Mouse (Mus musculus): ENCODE results near the gene Bglap3. TPM values are rescaled to one million over a fixed set of nuclear protein-coding genes. Genes with fewer than 3 reads are reported as not detected.
A peak's percentile ranks its signal among the peaks of the same experiment; 100 is the strongest.

Bglap3 gene
- polyA plus RNA-seq, 1 experiment from 2014 or later: 0.28 TPM

- no peaks in the 10 kb centered on the region for H3K9me3 ChIP-seq (ENCODE audit: control insufficient read depth, low read length)
- no peak overlapping the region for H3K9ac ChIP-seq (replicated peaks; ENCODE audit: low read depth, low read length)
- H3K4me1 ChIP-seq (ENCODE audit: control insufficient read depth, insufficient read depth, low read length): no peaks in the 10 kb centered on the region
- H3K27ac ChIP-seq (ENCODE audit: low read depth, low read length): no peak overlapping the region
- no peak for ATAC-seq (ENCODE audit: low read depth)
- H3K36me3 ChIP-seq (ENCODE audit: control insufficient read depth, insufficient read depth, low read length): peaks cover 95% of the 10 kb centered on the region
- 91% methylated on average over 13 of the region's 13 CpGs for WGBS
- H3K4me2 ChIP-seq (ENCODE audit: low read depth, low read length): no peak overlapping the region
- H3K4me3 ChIP-seq (ENCODE audit: low read depth, low read length): no peak overlapping the region
- no peaks in the 10 kb centered on the region for H3K27me3 ChIP-seq (ENCODE audit: control insufficient read depth, insufficient read depth, low read length)
Observed at GRCm38 (mm10) chr3:88350732-88351131, 21.8 kb downstream of the Bglap3 start.

- 81% methylated on average over 3 of the region's 3 CpGs for WGBS
- H3K4me3 ChIP-seq (ENCODE audit: low read depth, low read length): no peak overlapping the region
- H3K27me3 ChIP-seq (ENCODE audit: control insufficient read depth, insufficient read depth, low read length): no peaks in the 10 kb centered on the region
- ATAC-seq (ENCODE audit: low read depth): no peak
- no peaks in the 10 kb centered on the region for H3K9me3 ChIP-seq (ENCODE audit: control insufficient read depth, low read length)
- no peak overlapping the region for H3K27ac ChIP-seq (ENCODE audit: low read depth, low read length)
- H3K36me3 ChIP-seq (ENCODE audit: control insufficient read depth, insufficient read depth, low read length): peaks cover 22% of the 10 kb centered on the region
- H3K9ac ChIP-seq (replicated peaks; ENCODE audit: low read depth, low read length): no peak overlapping the region
- H3K4me2 ChIP-seq (ENCODE audit: low read depth, low read length): no peak overlapping the region
- H3K4me1 ChIP-seq (ENCODE audit: control insufficient read depth, insufficient read depth, low read length): peaks cover 15% of the 10 kb centered on the region
Observed at GRCm38 (mm10) chr3:88339006-88339405, 33.5 kb downstream of the Bglap3 start.

GRCm38 (mm10) chr3:88338316-88338715, 34.2 kb downstream of the Bglap3 start:
- Histone ChIP-seq H3K27ac (ENCODE audit: low read depth, low read length) (no peak overlapping the region), H3K36me3 (ENCODE audit: control insufficient read depth, insufficient read depth, low read length) (peaks cover 15% of the 10 kb centered on the region)
- WGBS: 96% methylated on average over 7 of the region's 7 CpGs

DNA sequence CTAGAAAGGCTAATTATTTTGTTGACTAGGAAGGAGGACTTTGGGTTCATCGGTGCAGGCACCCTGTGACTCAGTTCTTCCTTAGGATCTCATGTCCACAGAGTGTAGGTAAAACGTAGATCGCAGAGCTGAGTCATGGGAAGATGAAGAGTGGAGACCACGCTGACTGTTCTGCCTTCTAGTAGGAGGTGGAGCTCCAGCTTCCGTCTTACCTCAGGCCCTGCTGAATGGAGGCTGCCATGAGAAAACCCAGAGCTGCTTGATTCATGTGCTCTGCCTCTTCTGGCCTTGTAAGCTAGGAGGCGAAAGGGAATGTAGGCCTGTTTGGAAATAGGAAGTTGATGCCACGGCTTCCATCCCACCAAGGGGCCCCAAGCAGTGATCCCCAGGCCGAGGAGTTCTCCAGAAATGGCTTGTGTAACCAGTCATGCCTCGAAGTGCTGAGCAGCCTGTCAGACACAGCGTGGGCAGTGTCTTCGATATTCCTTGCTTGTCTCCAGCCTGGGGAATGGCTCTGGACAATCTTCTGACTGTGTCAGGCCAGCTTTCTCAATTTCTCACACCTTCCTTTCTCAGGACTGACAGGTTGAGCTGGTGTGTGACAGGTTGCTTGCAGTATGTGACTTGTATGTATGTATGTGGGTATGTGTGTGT, 35.0 kb downstream of the Bglap3 start:
- Histone ChIP-seq H3K4me1 (ENCODE audit: control insufficient read depth, insufficient read depth, low read length) (peaks cover 15% of the 10 kb centered on the region), H3K27ac (ENCODE audit: low read depth, low read length) (no peak overlapping the region), H3K27me3 (ENCODE audit: control insufficient read depth, insufficient read depth, low read length) (no peaks in the 10 kb centered on the region), H3K9ac (replicated peaks; ENCODE audit: low read depth, low read length) (no peak overlapping the region; the same call in 1 of the 2 replicates), H3K9me3 (ENCODE audit: control insufficient read depth, low read length) (no peaks in the 10 kb centered on the region), H3K4me3 (ENCODE audit: low read depth, low read length) (no peak overlapping the region; the same call in 1 of the 2 replicates), H3K4me2 (ENCODE audit: low read depth, low read length) (peak overlapping the region; percentile 84), H3K36me3 (ENCODE audit: control insufficient read depth, insufficient read depth, low read length) (peaks cover 7% of the 10 kb centered on the region; the same call in 1 of the 2 replicates)
- 85% methylated on average over 11 of the region's 11 CpGs for WGBS
- ATAC-seq (ENCODE audit: low read depth): no peak

More at GRCm38 (mm10) chr3:88338316-88338715, 34.2 kb downstream of the Bglap3 start:
- Histone ChIP-seq H3K27me3 (ENCODE audit: control insufficient read depth, insufficient read depth, low read length) (no peaks in the 10 kb centered on the region), H3K9me3 (ENCODE audit: control insufficient read depth, low read length) (no peaks in the 10 kb centered on the region), H3K4me2 (ENCODE audit: low read depth, low read length) (no peak overlapping the region), H3K4me1 (ENCODE audit: control insufficient read depth, insufficient read depth, low read length) (peaks cover 15% of the 10 kb centered on the region), H3K4me3 (ENCODE audit: low read depth, low read length) (no peak overlapping the region), H3K9ac (replicated peaks; ENCODE audit: low read depth, low read length) (no peak overlapping the region)
- ATAC-seq (ENCODE audit: low read depth): no peak

DNA sequence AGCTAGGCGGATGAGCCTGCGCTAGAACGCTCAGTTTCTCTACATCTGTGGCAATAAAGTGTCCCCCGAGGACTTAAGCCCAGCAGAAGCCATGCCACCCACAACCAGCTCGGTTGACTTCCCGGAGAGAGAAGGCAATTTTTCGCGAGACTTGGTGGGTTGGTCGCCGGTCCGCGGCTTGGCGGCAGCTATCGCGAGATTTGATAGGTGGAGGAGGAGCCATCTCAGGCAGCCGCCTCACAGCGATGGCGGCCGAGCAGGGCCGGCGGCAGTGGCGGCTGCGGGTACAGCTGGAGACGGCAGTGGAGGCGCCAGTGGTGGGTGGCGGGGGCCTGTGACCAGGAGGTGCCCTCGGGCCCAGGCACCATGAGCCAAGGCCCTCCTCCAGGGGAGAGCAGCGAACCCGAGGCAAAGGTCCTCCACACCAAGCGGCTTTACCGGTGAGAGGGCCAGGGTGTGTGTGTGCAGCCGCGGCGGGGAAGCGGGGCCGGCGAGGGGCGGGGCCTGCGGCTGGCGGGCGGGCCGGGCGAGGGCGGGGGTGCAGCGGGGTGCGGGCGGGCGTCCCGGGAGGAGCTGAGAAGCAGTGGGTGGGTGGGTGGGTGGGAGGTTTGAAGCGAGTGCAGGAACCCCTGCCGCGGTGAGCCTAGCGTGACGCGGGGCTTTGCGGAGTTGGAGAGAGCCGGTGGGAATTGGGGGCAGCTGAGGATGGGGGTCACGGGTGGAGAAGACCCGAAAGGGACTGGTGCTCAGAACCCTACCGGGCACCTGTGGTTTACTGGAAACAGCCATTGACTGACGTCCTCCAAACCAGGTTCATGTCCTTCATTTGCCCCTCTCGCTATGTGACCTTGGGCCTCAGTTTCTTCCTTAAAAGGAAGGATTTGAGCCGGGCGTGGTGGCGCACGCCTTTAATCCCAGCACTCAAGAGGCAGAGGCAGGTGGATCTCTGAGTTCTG, 36.2 kb downstream of the Bglap3 start, which contains the start of the genes Tmem79 and Smg5:
TSS of gene Tmem79 (minus strand) at position 91 of the 956 bp plus-strand sequence.
TSS of gene Smg5 (plus strand) at position 203 of the 956 bp plus-strand sequence.
- no peaks in the 10 kb centered on the region for H3K9me3 ChIP-seq (ENCODE audit: control insufficient read depth, low read length)
- H3K4me1 ChIP-seq (ENCODE audit: control insufficient read depth, insufficient read depth, low read length): peaks cover 15% of the 10 kb centered on the region
- no peaks in the 10 kb centered on the region for H3K36me3 ChIP-seq (ENCODE audit: control insufficient read depth, insufficient read depth, low read length)
- peak within 1 kb of the TSS; percentile 84 for H3K4me2 ChIP-seq (ENCODE audit: low read depth, low read length)
- H3K27ac ChIP-seq (ENCODE audit: low read depth, low read length): peak within 1 kb of the TSS; percentile 95
- 3% methylated on average over 49 of the region's 66 CpGs for WGBS
- peak within 1 kb of the TSS; percentile 74 for H3K4me3 ChIP-seq (ENCODE audit: low read depth, low read length)
- peak; percentile 97 for ATAC-seq (ENCODE audit: low read depth)
- H3K27me3 ChIP-seq (ENCODE audit: control insufficient read depth, insufficient read depth, low read length): no peaks in the 10 kb centered on the region
- H3K9ac ChIP-seq (replicated peaks; ENCODE audit: low read depth, low read length): peak within 1 kb of the TSS; percentile 93

- Histone ChIP-seq H3K27me3 (ENCODE audit: control insufficient read depth, insufficient read depth, low read length) (no peaks in the 10 kb centered on the region), H3K27ac (ENCODE audit: low read depth, low read length) (peak overlapping the region; percentile 95), H3K9me3 (ENCODE audit: control insufficient read depth, low read length) (no peaks in the 10 kb centered on the region), H3K4me2 (ENCODE audit: low read depth, low read length) (peak overlapping the region; percentile 84), H3K36me3 (ENCODE audit: control insufficient read depth, insufficient read depth, low read length) (no peaks in the 10 kb centered on the region), H3K4me3 (ENCODE audit: low read depth, low read length) (peak overlapping the region; percentile 74), H3K4me1 (ENCODE audit: control insufficient read depth, insufficient read depth, low read length) (peaks cover 15% of the 10 kb centered on the region), H3K9ac (replicated peaks; ENCODE audit: low read depth, low read length) (peak overlapping the region; percentile 93)
- 1% methylated on average over 27 of the region's 27 CpGs for WGBS
- peak; percentile 74 for ATAC-seq (ENCODE audit: low read depth)
Observed at GRCm38 (mm10) chr3:88335436-88336053, 37.0 kb downstream of the Bglap3 start.

GRCm38 (mm10) chr3:88334902-88335435, 37.6 kb downstream of the Bglap3 start:
- WGBS: 35% methylated on average over 3 of the region's 3 CpGs
- no peak overlapping the region for H3K27ac ChIP-seq (ENCODE audit: low read depth, low read length)
- H3K36me3 ChIP-seq (ENCODE audit: control insufficient read depth, insufficient read depth, low read length): no peaks in the 10 kb centered on the region

GRCm38 (mm10) chr3:88334029-88334658, 38.4 kb downstream of the Bglap3 start:
- Histone ChIP-seq H3K4me2 (ENCODE audit: low read depth, low read length) (no peak overlapping the region), H3K9ac (replicated peaks; ENCODE audit: low read depth, low read length) (no peak overlapping the region), H3K4me3 (ENCODE audit: low read depth, low read length) (no peak overlapping the region), H3K4me1 (ENCODE audit: control insufficient read depth, insufficient read depth, low read length) (peaks cover 15% of the 10 kb centered on the region), H3K27me3 (ENCODE audit: control insufficient read depth, insufficient read depth, low read length) (no peaks in the 10 kb centered on the region), H3K36me3 (ENCODE audit: control insufficient read depth, insufficient read depth, low read length) (no peaks in the 10 kb centered on the region), H3K27ac (ENCODE audit: low read depth, low read length) (no peak overlapping the region), H3K9me3 (ENCODE audit: control insufficient read depth, low read length) (no peaks in the 10 kb centered on the region)
- WGBS: 63% methylated on average over 12 of the region's 12 CpGs
- ATAC-seq (ENCODE audit: low read depth): no peak

More at GRCm38 (mm10) chr3:88334902-88335435, 37.6 kb downstream of the Bglap3 start:
- Histone ChIP-seq H3K4me1 (ENCODE audit: control insufficient read depth, insufficient read depth, low read length) (peaks cover 15% of the 10 kb centered on the region), H3K27me3 (ENCODE audit: control insufficient read depth, insufficient read depth, low read length) (no peaks in the 10 kb centered on the region), H3K4me3 (ENCODE audit: low read depth, low read length) (peak overlapping the region; percentile 74), H3K4me2 (ENCODE audit: low read depth, low read length) (peak overlapping the region; percentile 84), H3K9me3 (ENCODE audit: control insufficient read depth, low read length) (no peaks in the 10 kb centered on the region), H3K9ac (replicated peaks; ENCODE audit: low read depth, low read length) (peak overlapping the region; percentile 93)
- no peak for ATAC-seq (ENCODE audit: low read depth)
